ENCODE assay signal across 15 mouse cellular contexts in the genomic region with DNA sequence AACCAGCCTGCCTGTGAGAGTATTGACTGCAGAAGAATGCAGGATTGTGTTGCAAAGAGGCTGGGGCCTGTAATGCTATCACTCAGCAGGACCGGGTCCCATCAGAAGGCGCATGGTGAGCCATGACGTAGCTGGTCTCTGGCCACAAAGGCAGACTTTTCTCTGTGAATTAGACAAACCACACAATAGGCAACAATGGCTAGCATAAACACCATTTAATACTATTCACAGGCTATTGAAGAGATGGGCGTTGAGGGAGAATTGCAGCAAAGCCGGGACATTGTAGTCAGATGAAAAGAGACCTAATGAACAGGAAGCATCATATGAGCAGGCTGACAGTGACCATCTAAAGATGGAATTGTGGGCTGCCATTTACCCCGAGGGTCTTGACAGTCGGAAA.
DNase-seq lines count a peak whose midpoint lies in the region; ATAC-seq and TF ChIP-seq lines count a peak whose summit lies in the region.
"Had no signal": no experiment of that assay in that cellular context is flagged by ENCODE, and none has a peak within 500 bp of the region (broad histone marks: within the 10 kb centered on the region; RNA-seq: fewer than 3 reads in every experiment).

No protein-coding gene starts in this region.

- DNase-seq in ES-CJ7 (ENCODE audit: low read depth, low spot score): peak; percentile 67
- peak; percentile 65 for DNase-seq in embryo, embryonic 11 days
- no peak for DNase-seq in forebrain, postnatal 0 days
- peak; percentile 94 for DNase-seq in midbrain, embryonic 11.5 days (ENCODE audit: low spot score, missing footprints)
- no peak for DNase-seq in kidney, postnatal 36 days
- no peak for DNase-seq in lung, postnatal 36 days
- DNase-seq in left cerebral cortex, adult 18-20 months (ENCODE audit: low spot score in 2 of 2): no peak
- DNase-seq: adrenal gland, postnatal 14 days; cerebellum, postnatal 36 days; lung, embryonic 14.5 days; right cerebral cortex, adult 18-20 months had no signal

- H3K36me3 ChIP-seq in forebrain, postnatal 0 days (ENCODE audit: insufficient read depth): no peaks in the 10 kb centered on the region
- no peaks in the 10 kb centered on the region for H3K36me3 ChIP-seq in midbrain, embryonic 11.5 days (ENCODE audit: control insufficient read depth, insufficient read depth, low read length)
- no peaks in the 10 kb centered on the region for H3K36me3 ChIP-seq in heart, embryonic 11.5 days (ENCODE audit: control insufficient read depth, insufficient read depth, low read length)
- H3K36me3 ChIP-seq: limb, embryonic 15.5 days had no signal

- no peak overlapping the region for H3K4me2 ChIP-seq in forebrain, postnatal 0 days (ENCODE audit: low read depth)
- peak overlapping the region; percentile 21; the same call in 1 of the 2 replicates for H3K4me2 ChIP-seq in midbrain, embryonic 11.5 days
- no peak overlapping the region for H3K4me2 ChIP-seq in heart, embryonic 11.5 days
- H3K4me2 ChIP-seq: limb, embryonic 15.5 days; lung, embryonic 14.5 days had no signal

- 15% methylated on average over 7 of the region's 7 CpGs for WGBS in forebrain, postnatal 0 days
- WGBS in midbrain, embryonic 11.5 days: 10% methylated on average over 7 of the region's 7 CpGs
- 65% methylated on average over 7 of the region's 7 CpGs for WGBS in heart, embryonic 11.5 days (ENCODE audit: insufficient replicate concordance)

- peaks cover 5% of the 10 kb centered on the region; the same call in 1 of the 2 replicates for H3K27me3 ChIP-seq in forebrain, postnatal 0 days (ENCODE audit: insufficient read depth, low read length)
- H3K27me3 ChIP-seq in midbrain, embryonic 11.5 days (ENCODE audit: control insufficient read depth, insufficient read depth, low read length): peaks cover 3% of the 10 kb centered on the region; the same call in 1 of the 2 replicates
- H3K27me3 ChIP-seq in heart, embryonic 11.5 days (ENCODE audit: control insufficient read depth, insufficient read depth, low read length): peaks cover 5% of the 10 kb centered on the region; the same call in 1 of the 2 replicates

- H3K9me3 ChIP-seq in forebrain, postnatal 0 days (ENCODE audit: low read length): 0 out of 2 replicates have a peak, but pooled peaks cover 8% of the 10 kb centered on the region
- H3K9me3 ChIP-seq in midbrain, embryonic 11.5 days (ENCODE audit: control insufficient read depth, low read length): peaks cover 17% of the 10 kb centered on the region
- peaks cover 3% of the 10 kb centered on the region for H3K9me3 ChIP-seq in heart, embryonic 11.5 days (replicated peaks; ENCODE audit: control insufficient read depth, low read length)
- H3K9me3 ChIP-seq: limb, embryonic 15.5 days had no signal

- no peak overlapping the region for H3K9ac ChIP-seq in forebrain, postnatal 0 days
- no peak overlapping the region for H3K9ac ChIP-seq in midbrain, embryonic 11.5 days (ENCODE audit: low read length)
- no peak overlapping the region for H3K9ac ChIP-seq in heart, embryonic 11.5 days (ENCODE audit: low read depth, low read length)
- H3K9ac ChIP-seq: limb, embryonic 15.5 days; lung, embryonic 14.5 days had no signal

- H3K27ac ChIP-seq in forebrain, postnatal 0 days (ENCODE audit: low read depth, low read length): no peak overlapping the region
- no peak overlapping the region for H3K27ac ChIP-seq in midbrain, embryonic 11.5 days (ENCODE audit: low read depth, low read length)
- no peak overlapping the region for H3K27ac ChIP-seq in heart, embryonic 11.5 days (ENCODE audit: low read depth, low read length)
- H3K27ac ChIP-seq: limb, embryonic 15.5 days had no signal

- no peak overlapping the region for H3K4me3 ChIP-seq in forebrain, postnatal 0 days (ENCODE audit: low read depth, low read length)
- H3K4me3 ChIP-seq in midbrain, embryonic 11.5 days (ENCODE audit: low read depth, low read length): no peak overlapping the region
- no peak overlapping the region for H3K4me3 ChIP-seq in heart, embryonic 11.5 days (ENCODE audit: low read depth, low read length)
- H3K4me3 ChIP-seq: erythroblast, embryonic 14.5 days; limb, embryonic 15.5 days had no signal

- ATAC-seq in forebrain, postnatal 0 days: peak; percentile 42; the same call in 1 of the 2 replicates
- peak; percentile 88 for ATAC-seq in midbrain, embryonic 11.5 days (ENCODE audit: low FRiP score)
- no peak for ATAC-seq in heart, embryonic 11.5 days (replicated peaks; ENCODE audit: insufficient number of reproducible peaks, low FRiP score, low TSS enrichment)
- ATAC-seq: intestine, postnatal 0 days had no signal

- H3K4me1 ChIP-seq in forebrain, postnatal 0 days (ENCODE audit: insufficient read depth): no peaks in the 10 kb centered on the region
- H3K4me1 ChIP-seq in midbrain, embryonic 11.5 days (ENCODE audit: control insufficient read depth, insufficient read depth, low read length): peaks cover 21% of the 10 kb centered on the region
- no peaks in the 10 kb centered on the region for H3K4me1 ChIP-seq in heart, embryonic 11.5 days (ENCODE audit: control insufficient read depth, insufficient read depth, low read length)
- H3K4me1 ChIP-seq: limb, embryonic 15.5 days had no signal

- TF ChIP-seq CTCF in forebrain, postnatal 0 days (IDR thresholded peaks at IDR 0.05; ENCODE audit: low read depth): no peak

Comparison
In these comparisons a context has a peak if more than half of its experiments do, and no peak if none do; other contexts are left out.
1. DNase-seq: peak in ES-CJ7 (single experiment), embryo, embryonic 11 days (single experiment) and midbrain, embryonic 11.5 days (single experiment); none in forebrain, postnatal 0 days (single experiment), kidney, postnatal 36 days (0 of 2), lung, postnatal 36 days (single experiment) and left cerebral cortex, adult 18-20 months (0 of 2).